Mouse (Mus musculus) ES-Bruce4 (cell line): ENCODE data around the gene Tradd.

ENCODE experiments used
- CTCF ChIP-seq: IDR thresholded peaks from one replicate; pipeline ENCODE4 v1.8.1; 2011; ENCODE audit warnings: low read depth, low read length
- EP300 ChIP-seq: IDR thresholded peaks from 2 replicates; pipeline ENCODE4 v1.6.1; 2011; ENCODE audit warnings: low read depth, low read length; ENCODE audit not compliant: insufficient read depth
- POLR2A ChIP-seq: IDR thresholded peaks from one replicate; pipeline ENCODE4 v1.8.1; 2011; ENCODE audit warnings: low read length; ENCODE audit not compliant: insufficient read depth

DNA sequence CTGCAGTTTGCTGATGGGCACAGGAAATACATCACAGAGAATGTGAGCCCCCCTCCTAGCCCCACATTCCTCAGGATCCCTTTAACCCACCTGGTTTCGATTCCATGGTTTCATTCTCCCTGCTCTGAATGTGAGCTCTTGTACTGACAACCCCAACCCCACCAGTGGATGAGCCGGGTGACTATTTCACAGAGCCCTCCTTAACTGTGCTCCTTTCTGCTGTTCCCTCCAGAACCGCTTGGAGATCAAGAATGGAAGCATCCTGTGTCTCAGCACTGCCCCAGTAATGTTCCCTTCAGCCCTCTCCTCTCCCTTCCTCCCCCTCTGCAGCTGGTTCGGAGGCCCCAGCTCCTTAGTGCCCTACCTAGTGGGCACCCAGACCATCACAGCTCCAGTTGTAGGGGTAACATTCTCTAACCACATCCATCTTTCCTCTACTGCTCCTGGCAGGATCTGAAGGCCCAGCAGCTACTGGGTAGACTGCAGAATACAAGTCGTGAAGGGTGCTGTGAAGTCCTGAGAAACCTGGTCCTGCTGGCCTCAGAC lies 41.8 kb upstream of the Tradd start:
- no peak for TF ChIP-seq POLR2A
- TF ChIP-seq CTCF = no peak
- no peak for TF ChIP-seq EP300
